Comparison of ENCODE assay signal across 15 mouse cellular contexts in genomic region chr10:122499306-122499705, GRCm38 (mm10). TPM values are rescaled to one million over a fixed set of nuclear protein-coding genes. Genes with fewer than 3 reads are reported as not detected.
"Had no signal": no experiment of that assay in that cellular context is flagged by ENCODE, and none has a peak within 500 bp of the region (broad histone marks: within the 10 kb centered on the region; RNA-seq: fewer than 3 reads in every experiment).

No protein-coding gene starts in this region.

- H3K27me3 ChIP-seq: limb, embryonic 15.5 days; liver, embryonic 13.5 days; lung, embryonic 15.5 days; megakaryocyte, embryonic 14.5 days; midbrain, embryonic 12.5 days; neural tube, embryonic 12.5 days had no signal

- H3K36me3 ChIP-seq: limb, embryonic 15.5 days; liver, embryonic 13.5 days; lung, embryonic 15.5 days; midbrain, embryonic 12.5 days; neural tube, embryonic 12.5 days had no signal

- H3K9ac ChIP-seq: limb, embryonic 15.5 days; liver, embryonic 13.5 days; liver, postnatal 0 days; lung, embryonic 15.5 days; midbrain, embryonic 12.5 days; neural tube, embryonic 12.5 days had no signal

- H3K4me1 ChIP-seq: limb, embryonic 15.5 days; liver, embryonic 13.5 days; lung, embryonic 15.5 days; megakaryocyte, embryonic 14.5 days had no signal

- H3K9me3 ChIP-seq: limb, embryonic 15.5 days; liver, embryonic 13.5 days; lung, embryonic 15.5 days; midbrain, embryonic 12.5 days; neural tube, embryonic 12.5 days had no signal

- H3K4me2 ChIP-seq: limb, embryonic 15.5 days; liver, embryonic 13.5 days; lung, embryonic 15.5 days; midbrain, embryonic 12.5 days; neural tube, embryonic 12.5 days had no signal

- DNase-seq: kidney, adult 18-20 months; kidney, postnatal 25 days; layer of hippocampus, postnatal 36 days; liver, embryonic 13.5 days; liver, postnatal 0 days; lung, postnatal 14 days; right cerebral cortex, postnatal 14 days; thymus, adult 2 months; thymus, postnatal 36 days had no signal

- H3K27ac ChIP-seq: limb, embryonic 15.5 days; liver, embryonic 13.5 days; lung, embryonic 15.5 days; macrophage; midbrain, embryonic 12.5 days; neural tube, embryonic 12.5 days had no signal

- H3K4me3 ChIP-seq: limb, embryonic 15.5 days; liver, embryonic 13.5 days; lung, embryonic 15.5 days; megakaryocyte, embryonic 14.5 days; midbrain, embryonic 12.5 days; neural tube, embryonic 12.5 days had no signal

RNA-seq across cellular contexts. Expression of gene Avpr1a, which starts 51.0 kb away (rescaled TPM):
- polyA plus RNA-seq: macrophage had no signal
